Mouse (Mus musculus) v-Abl transformed pro-B cells (cell line): Measurements from ENCODE around the gene Cask.

Experiments
- in situ Hi-C, 2 experiments: fragments of 400-800 bp; cut with MboI; formaldehyde crosslinking; loops; one replicate each; pipeline ENCODE4 v1.15.1; 2025; ENCODE audit not compliant: unreplicated experiment in 2 of 2

Cask gene

GRCm38 (mm10) chrX:13725573-13726403, 125.4 kb downstream of the Cask start:
- in situ Hi-C loops, result no loop called here

- in situ Hi-C loops, result no loop called here
Measured at GRCm38 (mm10) chrX:13720296-13720829, 130.8 kb downstream of the Cask start.

GRCm38 (mm10) chrX:13718283-13718682, 132.9 kb downstream of the Cask start:
- in situ Hi-C loops, result no loop called here

- in situ Hi-C loops, result no loop called here
Measured at GRCm38 (mm10) chrX:13716796-13717569, 134.2 kb downstream of the Cask start.

GRCm38 (mm10) chrX:13710174-13710573, 141.0 kb downstream of the Cask start:
- in situ Hi-C loops, result no loop called here

- in situ Hi-C loops, result no loop called here
Measured at GRCm38 (mm10) chrX:13705051-13705450, 146.1 kb downstream of the Cask start.

- in situ Hi-C loops, result no loop called here
Measured at GRCm38 (mm10) chrX:13700681-13701080, 150.5 kb downstream of the Cask start.

- in situ Hi-C loops, result loop anchor here (25.0 kb wide), 2 partner anchors 755 to 780 kb away; no protein-coding TSS in a partner anchor
Measured at GRCm38 (mm10) chrX:13691865-13692264, 159.3 kb downstream of the Cask start.

GRCm38 (mm10) chrX:13688356-13688755, 162.8 kb downstream of the Cask start:
- in situ Hi-C loops, result loop anchor here (25.0 kb wide), 2 partner anchors 751 to 776 kb away; no protein-coding TSS in a partner anchor

GRCm38 (mm10) chrX:13686589-13686988, 164.6 kb downstream of the Cask start:
- in situ Hi-C loops, result loop anchor here (25.0 kb wide), 2 partner anchors 749 to 774 kb away; no protein-coding TSS in a partner anchor

- in situ Hi-C loops, result loop anchor here (25.0 kb wide), 2 partner anchors 744 to 769 kb away; no protein-coding TSS in a partner anchor
Measured at GRCm38 (mm10) chrX:13681748-13682147, 169.4 kb downstream of the Cask start.

- in situ Hi-C loops, result loop anchor here in 1 of 2 experiments (25.0 kb wide), 1 partner anchor 436 kb away; no protein-coding TSS in a partner anchor
Measured at GRCm38 (mm10) chrX:13673001-13673400, 178.2 kb downstream of the Cask start.

- in situ Hi-C loops, result loop anchor here in 1 of 2 experiments (25.0 kb wide), 1 partner anchor 433 kb away; no protein-coding TSS in a partner anchor
Measured at GRCm38 (mm10) chrX:13670342-13670741, 180.8 kb downstream of the Cask start.

GRCm38 (mm10) chrX:13668867-13669266, 182.3 kb downstream of the Cask start:
- in situ Hi-C loops, result loop anchor here in 1 of 2 experiments (25.0 kb wide), 1 partner anchor 432 kb away; no protein-coding TSS in a partner anchor

GRCm38 (mm10) chrX:13661063-13661462, 190.1 kb downstream of the Cask start, which contains the start of gene Gpr82:
Gene Gpr82 (plus strand): TSS chrX:13661363.
- in situ Hi-C loops, result loop anchor here in 1 of 2 experiments (25.0 kb wide), 1 partner anchor 424 kb away; no protein-coding TSS in a partner anchor

GRCm38 (mm10) chrX:13659201-13659890, 191.8 kb downstream of the Cask start:
- in situ Hi-C loops, result loop anchor here (5.0 to 25.0 kb wide), 6 partner anchors 55 to 432 kb away; partner anchors contain the start of gene Nyx (in 1 of the 2)

GRCm38 (mm10) chrX:13658616-13659140, 192.5 kb downstream of the Cask start:
- in situ Hi-C loops, result loop anchor here (5.0 to 25.0 kb wide), 6 partner anchors 54 to 431 kb away; partner anchors contain the start of gene Nyx (in 1 of the 2)

- in situ Hi-C loops, result loop anchor here (5.0 to 25.0 kb wide), 6 partner anchors 52 to 429 kb away; partner anchors contain the start of gene Nyx (in 1 of the 2)
Measured at GRCm38 (mm10) chrX:13656721-13657120, 194.4 kb downstream of the Cask start.

- in situ Hi-C loops, result loop anchor here (5.0 to 25.0 kb wide), 6 partner anchors 51 to 429 kb away; partner anchors contain the start of gene Nyx (in 1 of the 2)
Measured at GRCm38 (mm10) chrX:13655906-13656305, 195.3 kb downstream of the Cask start.
